Mouse (Mus musculus) forebrain, embryonic 15.5 days (tissue): ENCODE results near the gene 1700018B08Rik. TPM values are rescaled to one million over a fixed set of nuclear protein-coding genes. Genes with fewer than 3 reads are reported as not detected.

ENCODE experiments used
- polyA plus RNA-seq: library from polyadenylated mRNA; unstranded; fragments of >200 nt; fragmentation: Nextera tagmentation; extraction: Ambion mirVana; gene quantifications from 2 replicates; pipeline ENCODE4 v1.2.1, GENCODE M21; 2015

Gene 1700018B08Rik
- polyA plus RNA-seq, 1 experiment from 2014 or later, result not detected

Other genes with a start within 250 kb of the 1700018B08Rik start
- 31.0 and 32.4 TPM in 2 replicates for gene Fbxo31, start 34.5 kb upstream of the 1700018B08Rik start, polyA plus RNA-seq
- 394 and 395 TPM in 2 replicates for gene Map1lc3b, start 46.0 kb upstream of the 1700018B08Rik start, polyA plus RNA-seq
- gene Zcchc14, start 108.6 kb upstream of the 1700018B08Rik start, polyA plus RNA-seq, result 36.7 and 39.2 TPM in 2 replicates
- gene Jph3, start 185.3 kb upstream of the 1700018B08Rik start, polyA plus RNA-seq, result 79.9 and 82.5 TPM in 2 replicates